Mouse (Mus musculus) lung, adult 2 months (tissue): ENCODE results near the gene Fam160b1. TPM values are rescaled to one million over a fixed set of nuclear protein-coding genes. Genes with fewer than 3 reads are reported as not detected.

ENCODE experiments used
- DNase-seq: peaks from one replicate; pipeline ENCODE4 v3.0.0; 2022
- H3K4me1 ChIP-seq: fragments of 200-500 bp; 2 replicates; pipeline ENCODE4 v1.6.1; 2011; ENCODE audit warnings: low read length; ENCODE audit not compliant: control insufficient read depth, insufficient read depth
- H3K4me3 ChIP-seq: fragments of 200-500 bp; replicated peaks from 2 replicates; pipeline ENCODE3; 2011; ENCODE audit warnings: low read depth, mild to moderate bottlenecking, control low read depth, low read length; ENCODE audit errors: extremely low read depth
- CTCF ChIP-seq: fragments of 200-500 bp; IDR thresholded peaks from 2 replicates; pipeline ENCODE4 v1.5.1; 2011; ENCODE audit warnings: mild to moderate bottlenecking, low read length, control low read depth; ENCODE audit not compliant: insufficient read depth
- POLR2A ChIP-seq: fragments of 200-500 bp; IDR thresholded peaks from 2 replicates; pipeline ENCODE4 v1.6.1; 2011; ENCODE audit warnings: low read depth, mild to moderate bottlenecking, control low read depth, low read length, borderline replicate concordance; ENCODE audit errors: extremely low read depth
- WGBS: fragments of 180-500 bp; shearing (Covaris S2); methylation state at CpG from one replicate; pipeline ENCODE4 v1.1.7; 2018; 5-methylcytosine and 5-hydroxymethylcytosine counted together
- polyA plus RNA-seq: library from polyadenylated mRNA; depleted of rRNA; stranded (reverse); fragments of >200 nt; gene quantifications from 2 replicates; pipeline ENCODE4 v1.2.3, GENCODE M21; 2012

Fam160b1 gene
- polyA plus RNA-seq, 1 experiment: 17.5 TPM

GRCm38 (mm10) chr19:57377043-57377703 is 16.7 kb downstream of the Fam160b1 start:
- DNase-seq: no peak
- TF ChIP-seq POLR2A (no peak), CTCF (no peak)
- 86% methylated on average over 14 of the region's 14 CpGs for WGBS
- no peaks in the 10 kb centered on the region for H3K4me1 ChIP-seq
- no peak overlapping the region for H3K4me3 ChIP-seq

- TF ChIP-seq POLR2A: no peak
- no peak for TF ChIP-seq CTCF
- 86% methylated on average over 17 of the region's 17 CpGs for WGBS
- no peak for DNase-seq
- no peak overlapping the region for H3K4me3 ChIP-seq
- H3K4me1 ChIP-seq: no peaks in the 10 kb centered on the region
Observed at GRCm38 (mm10) chr19:57386176-57386693, 25.8 kb downstream of the Fam160b1 start.

DNA sequence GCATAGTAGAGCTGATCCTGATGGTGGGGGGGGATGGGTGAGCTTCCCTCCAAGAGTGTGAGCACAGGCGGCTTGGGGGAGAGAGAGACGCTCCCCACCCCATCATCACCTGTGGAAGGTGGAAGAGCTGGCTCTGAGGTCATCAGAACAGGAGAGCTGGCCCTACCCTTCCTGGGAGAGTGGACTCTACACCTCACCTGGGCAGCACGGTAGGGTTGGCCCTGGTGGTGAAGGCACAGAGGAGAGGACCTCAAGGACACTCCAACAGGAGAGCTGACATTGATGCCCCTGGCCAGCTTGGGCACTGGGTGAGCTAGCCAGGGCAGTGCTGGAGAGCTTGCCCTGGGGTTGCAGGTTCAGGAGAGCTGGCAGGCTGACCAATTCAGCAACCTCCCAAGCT is 31.1 kb downstream of the Fam160b1 start:
- Histone ChIP-seq H3K4me1 (no peaks in the 10 kb centered on the region), H3K4me3 (no peak overlapping the region)
- WGBS: 87% methylated on average over 3 of the region's 3 CpGs
- TF ChIP-seq CTCF: no peak
- TF ChIP-seq POLR2A: no peak
- DNase-seq: no peak

DNA sequence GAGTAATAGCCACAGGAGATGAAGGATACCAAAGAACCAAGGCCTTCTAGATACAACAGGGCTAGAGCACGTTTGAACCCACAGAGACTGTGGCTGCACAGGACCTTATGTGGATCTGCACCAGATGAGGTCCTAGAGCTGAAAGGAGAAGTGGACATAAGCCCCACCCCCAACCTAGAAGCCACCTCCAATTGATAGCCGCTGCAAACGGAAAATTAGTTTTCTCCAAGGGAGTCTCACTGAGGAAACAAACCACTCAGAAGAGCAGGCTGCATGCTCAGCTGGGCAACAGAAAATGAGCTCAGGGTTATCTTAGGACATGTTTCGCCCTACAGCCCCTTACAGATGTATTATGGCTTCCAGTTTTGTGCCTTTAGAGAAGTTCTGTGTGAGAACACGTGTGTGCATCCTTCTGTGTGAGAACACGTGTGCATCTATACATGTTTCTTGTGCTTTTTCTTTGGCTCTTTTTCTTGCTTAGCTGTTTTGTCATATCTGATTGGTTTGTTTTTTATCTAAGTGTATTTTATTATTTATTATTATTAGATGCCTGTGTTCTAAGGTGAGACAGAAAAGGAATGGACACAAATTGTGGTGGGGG is 33.0 kb downstream of the Fam160b1 start:
- 73% methylated on average over 6 of the region's 6 CpGs for WGBS
- Histone ChIP-seq H3K4me1 (no peaks in the 10 kb centered on the region), H3K4me3 (no peak overlapping the region)
- DNase-seq: no peak
- TF ChIP-seq POLR2A (no peak), CTCF (no peak)

DNA sequence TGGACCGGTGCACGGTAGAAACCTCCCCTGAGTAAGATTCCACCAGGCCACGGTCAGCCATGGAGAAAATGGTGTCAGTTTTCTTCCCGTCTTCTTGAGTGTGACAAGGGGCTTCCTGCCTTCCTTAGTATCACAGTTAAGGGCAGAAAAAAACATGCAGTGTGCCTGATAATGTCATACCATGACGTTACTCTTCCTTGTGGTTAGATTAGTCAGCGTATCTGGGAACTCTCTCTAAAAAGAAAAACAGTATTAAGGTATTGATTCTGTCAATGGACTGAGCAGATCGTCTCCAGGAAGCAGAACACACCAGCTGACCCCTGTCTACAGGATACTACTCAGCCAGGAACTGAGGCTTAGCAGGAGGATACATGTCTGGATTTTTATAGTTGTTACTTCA is 36.1 kb downstream of the Fam160b1 start:
- WGBS: 63% methylated on average over 7 of the region's 7 CpGs

DNA sequence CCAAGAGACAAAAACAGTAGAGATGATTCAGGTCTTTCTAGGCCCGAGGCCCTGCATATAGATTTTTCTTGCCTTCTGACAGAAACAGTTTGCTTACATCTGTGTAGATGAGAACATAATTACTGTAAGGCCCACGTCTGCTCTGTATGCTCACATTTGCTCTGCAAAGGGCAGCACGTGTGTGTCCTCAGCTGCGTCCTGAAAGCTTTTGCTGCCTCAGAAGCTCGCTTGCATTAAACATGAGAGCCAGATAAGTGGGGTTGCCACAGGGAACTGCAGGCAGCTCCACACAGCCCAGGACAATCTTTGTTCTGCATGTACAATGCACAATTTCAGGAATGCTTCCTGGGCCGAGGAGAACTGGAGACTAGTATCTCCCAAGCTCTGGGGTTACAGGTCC is 41.9 kb downstream of the Fam160b1 start:
- 89% methylated on average over 6 of the region's 6 CpGs for WGBS
- no peak for DNase-seq
- Histone ChIP-seq H3K4me3 (no peak overlapping the region), H3K4me1 (no peaks in the 10 kb centered on the region)
- no peak for TF ChIP-seq POLR2A
- TF ChIP-seq CTCF: no peak

More for the DNA sequence above, 36.1 kb downstream of the Fam160b1 start:
- H3K4me1 ChIP-seq: no peaks in the 10 kb centered on the region
- TF ChIP-seq CTCF (no peak), POLR2A (no peak)
- H3K4me3 ChIP-seq: no peak overlapping the region
- no peak for DNase-seq

- peak; percentile 77 for TF ChIP-seq CTCF
- no peak for TF ChIP-seq POLR2A
- Histone ChIP-seq H3K4me1 (no peaks in the 10 kb centered on the region), H3K4me3 (no peak overlapping the region)
- WGBS: 11% methylated on average over 24 of the region's 24 CpGs
- DNase-seq: peak; percentile 80
Observed at GRCm38 (mm10) chr19:57403700-57404501, 43.4 kb downstream of the Fam160b1 start.

GRCm38 (mm10) chr19:57404502-57404848 is 44.0 kb downstream of the Fam160b1 start:
- Histone ChIP-seq H3K4me3 (no peak overlapping the region), H3K4me1 (no peaks in the 10 kb centered on the region)
- 27% methylated on average over 9 of the region's 9 CpGs for WGBS

DNA sequence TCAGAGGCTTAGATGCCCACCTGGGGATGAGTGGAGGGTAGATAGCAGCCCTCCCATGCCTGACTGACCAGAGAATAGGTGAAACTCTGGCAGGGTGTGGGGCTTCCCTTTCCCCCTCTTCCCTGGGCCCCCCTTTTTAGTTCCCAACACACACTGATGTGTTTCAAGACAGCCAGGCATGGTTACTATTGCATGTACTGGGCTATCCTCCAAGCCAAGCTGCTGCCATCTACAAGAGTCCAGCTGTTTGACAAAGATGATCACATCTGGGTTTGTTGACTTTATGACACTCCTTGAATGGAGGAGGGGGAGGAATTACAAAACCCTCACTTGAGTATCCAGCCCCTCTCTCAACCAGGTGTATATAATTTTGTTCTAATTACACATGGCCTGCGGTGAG is 47.5 kb downstream of the Fam160b1 start:
- Histone ChIP-seq H3K4me1 (no peaks in the 10 kb centered on the region), H3K4me3 (no peak overlapping the region)
- 88% methylated on average over 1 of the region's 1 CpGs for WGBS
- no peak for TF ChIP-seq CTCF
- TF ChIP-seq POLR2A: no peak
- DNase-seq: no peak

More at GRCm38 (mm10) chr19:57404502-57404848, 44.0 kb downstream of the Fam160b1 start:
- DNase-seq: no peak
- no peak for TF ChIP-seq POLR2A
- no peak for TF ChIP-seq CTCF
